Mouse (Mus musculus): ENCODE data around the gene Jph3.

- no peak for TF ChIP-seq CTCF (IDR thresholded peaks at IDR 0.05; ENCODE audit: borderline replicate concordance, extremely low read depth, insufficient read depth, insufficient read length)
- TF ChIP-seq POLR2A (IDR thresholded peaks at IDR 0.05; ENCODE audit: borderline replicate concordance, extremely low read depth, insufficient read depth, insufficient read length, poor library complexity, severe bottlenecking) = no peak
Observed at GRCm38 (mm10) chr8:121730646-121731045, 1.2 kb downstream of the Jph3 start.

All from brain, embryonic 14.5 days (tissue).